Mouse (Mus musculus) intestine, embryonic 14.5 days (tissue): ENCODE data around the gene Nkx2-4. TPM values are rescaled to one million over a fixed set of nuclear protein-coding genes. Genes with fewer than 3 reads are reported as not detected.

Source experiments
- polyA plus RNA-seq: library from polyadenylated mRNA; unstranded; fragments of >200 nt; fragmentation: Nextera tagmentation; extraction: Ambion mirVana; gene quantifications from 2 replicates; pipeline ENCODE4 v1.2.1, GENCODE M21; 2014

Nkx2-4 gene
- polyA plus RNA-seq, 1 experiment from 2014 or later, result not detected

Other genes starting within 250 kb of the Nkx2-4 start
- 26.9 and 30.0 TPM in 2 replicates for gene Kiz, start 229.6 kb downstream of the Nkx2-4 start, polyA plus RNA-seq
- gene Xrn2, start 72.4 kb downstream of the Nkx2-4 start, polyA plus RNA-seq, result 96.2 and 108 TPM in 2 replicates
- gene Nkx2-2, start 108.8 kb upstream of the Nkx2-4 start, polyA plus RNA-seq, result 1.7 and 2.9 TPM in 2 replicates